Mouse (Mus musculus) embryonic facial prominence, embryonic 15.5 days (tissue): ENCODE results near the gene Mrgprb3. TPM values are rescaled to one million over a fixed set of nuclear protein-coding genes. Genes with fewer than 3 reads are reported as not detected.

Experiments used
- ATAC-seq: fragments of 200-750 bp; cut with Nextera tagmentation; 2 replicates; pipeline ENCODE4 v1.8.0; 2017; ENCODE audit warnings: low read depth, moderate TSS enrichment; ENCODE audit not compliant: insufficient number of reproducible peaks, low FRiP score, low TSS enrichment
- H3K27ac ChIP-seq: fragments of 300-500 bp; sonication (generic); replicated peaks from 2 replicates; pipeline ENCODE4 v1.5.1; 2015; ENCODE audit warnings: mild to moderate bottlenecking, inconsistent platforms
- H3K27me3 ChIP-seq: fragments of 300-500 bp; sonication (generic); 2 replicates; pipeline ENCODE4 v1.6.1; 2015; ENCODE audit warnings: inconsistent platforms
- H3K36me3 ChIP-seq: fragments of 300-500 bp; sonication (generic); 2 replicates; pipeline ENCODE4 v1.6.1; 2015; ENCODE audit warnings: mild to moderate bottlenecking, inconsistent platforms
- H3K4me1 ChIP-seq: fragments of 300-500 bp; sonication (generic); 2 replicates; pipeline ENCODE4 v1.6.1; 2015; ENCODE audit warnings: inconsistent platforms
- H3K4me2 ChIP-seq: fragments of 300-500 bp; sonication (generic); replicated peaks from 2 replicates; pipeline ENCODE4 v1.6.1; 2015; ENCODE audit warnings: mild to moderate bottlenecking, inconsistent platforms
- H3K4me3 ChIP-seq: fragments of 300-500 bp; sonication (generic); replicated peaks from 2 replicates; pipeline ENCODE4 v1.5.1; 2015; ENCODE audit warnings: mild to moderate bottlenecking, inconsistent platforms
- H3K9ac ChIP-seq: fragments of 300-500 bp; sonication (generic); 2 replicates; pipeline ENCODE4 v1.6.1; 2015; ENCODE audit warnings: inconsistent platforms
- H3K9me3 ChIP-seq: fragments of 300-500 bp; sonication (generic); replicated peaks from 2 replicates; pipeline ENCODE4 v1.6.1; 2016; ENCODE audit warnings: inconsistent platforms
- WGBS: fragments of 180-500 bp; shearing (Covaris S2); methylation state at CpG from one replicate; pipeline ENCODE4 v1.1.7; 2015; 5-methylcytosine and 5-hydroxymethylcytosine counted together
- polyA plus RNA-seq: library from polyadenylated mRNA; unstranded; fragments of >200 nt; fragmentation: Nextera tagmentation; extraction: Ambion mirVana; gene quantifications from 2 replicates; pipeline ENCODE4 v1.2.1, GENCODE M21; 2015

Gene Mrgprb3
- polyA plus RNA-seq, result not detected in 2 replicates

GRCm38 (mm10) chr7:48643711-48644110 lies at the start of gene Mrgprb3:
Mrgprb3 (minus strand) TSS chr7:48643811.
- no peak within 1 kb of the TSS for H3K4me3 ChIP-seq
- H3K4me2 ChIP-seq, result no peak within 1 kb of the TSS
- no peaks in the 10 kb centered on the region for H3K4me1 ChIP-seq
- ATAC-seq, result no peak
- no peaks in the 10 kb centered on the region for H3K9me3 ChIP-seq
- H3K36me3 ChIP-seq, result no peaks in the 10 kb centered on the region
- no peaks in the 10 kb centered on the region for H3K27me3 ChIP-seq
- no peak within 1 kb of the TSS for H3K9ac ChIP-seq
- H3K27ac ChIP-seq, result no peak within 1 kb of the TSS
- WGBS, result 88% methylated on average over 2 of the region's 2 CpGs

Other genes starting within 250 kb of the Mrgprb3 start
- gene Mrgprb1, start 187.5 kb downstream of the Mrgprb3 start, polyA plus RNA-seq, result 0.12 and 0.28 TPM in 2 replicates
- gene Mrgprx2, start 144.5 kb downstream of the Mrgprb3 start, polyA plus RNA-seq, result not detected in 2 replicates
- 0.43 and 0.51 TPM in 2 replicates for gene Mrgprb2, start 85.7 kb downstream of the Mrgprb3 start, polyA plus RNA-seq
- 29.9 and 33.7 TPM in 2 replicates for gene Zdhhc13, start 145.2 kb upstream of the Mrgprb3 start, polyA plus RNA-seq
- 101 and 131 TPM in 2 replicates for gene Csrp3, start 204.2 kb upstream of the Mrgprb3 start, polyA plus RNA-seq
- gene E2f8, start 237.8 kb upstream of the Mrgprb3 start, polyA plus RNA-seq, result 18.8 and 20.5 TPM in 2 replicates